8 mouse cellular contexts compared by ENCODE assay signal in genomic region chr5:147545731-147546241, GRCm38 (mm10).
DNase-seq lines count a peak whose midpoint lies in the region; ATAC-seq and TF ChIP-seq lines count a peak whose summit lies in the region.

No protein-coding gene starts in this region.

- no peak overlapping the region for H3K9ac ChIP-seq in heart, embryonic 16.5 days (ENCODE audit: low read length)
- H3K9ac ChIP-seq in liver, postnatal 0 days (replicated peaks), result no peak overlapping the region
- no peak overlapping the region for H3K9ac ChIP-seq in midbrain, embryonic 15.5 days

- peak; percentile 83 for TF ChIP-seq EP300 in liver, postnatal 0 days (IDR thresholded peaks at IDR 0.05; ENCODE audit: low read depth)

- no peaks in the 10 kb centered on the region for H3K4me1 ChIP-seq in heart, embryonic 16.5 days (ENCODE audit: control insufficient read depth, insufficient read depth, low read length)
- H3K4me1 ChIP-seq in heart, embryonic 10.5 days, result 0 out of 2 replicates have a peak, but pooled peaks cover 4% of the 10 kb centered on the region
- peaks cover 24% of the 10 kb centered on the region for H3K4me1 ChIP-seq in E14TG2a.4 (replicated peaks; ENCODE audit: low read depth, low read length)
- no peaks in the 10 kb centered on the region for H3K4me1 ChIP-seq in liver, postnatal 0 days (ENCODE audit: insufficient read depth)
- H3K4me1 ChIP-seq in midbrain, embryonic 15.5 days, result no peaks in the 10 kb centered on the region

- H3K36me3 ChIP-seq in heart, embryonic 16.5 days (ENCODE audit: control insufficient read depth, insufficient read depth), result peaks cover 39% of the 10 kb centered on the region
- H3K36me3 ChIP-seq in heart, embryonic 10.5 days, result peaks cover 66% of the 10 kb centered on the region
- peaks cover 85% of the 10 kb centered on the region for H3K36me3 ChIP-seq in E14TG2a.4 (ENCODE audit: insufficient read depth, low read length)
- peaks cover 78% of the 10 kb centered on the region for H3K36me3 ChIP-seq in liver, postnatal 0 days (replicated peaks; ENCODE audit: insufficient read depth, low read length)
- peaks cover 17% of the 10 kb centered on the region for H3K36me3 ChIP-seq in midbrain, embryonic 15.5 days (replicated peaks)

- DNase-seq in heart, embryonic 10.5 days (ENCODE audit: low spot score), result no peak
- peak; percentile 62 for DNase-seq in liver, postnatal 0 days
- peak; percentile 70 for DNase-seq in thymus, postnatal 0 days (ENCODE audit: low spot score)

- H3K4me3 ChIP-seq in heart, embryonic 16.5 days (ENCODE audit: low read length), result no peak overlapping the region
- H3K4me3 ChIP-seq in heart, embryonic 10.5 days, result no peak overlapping the region
- no peak overlapping the region for H3K4me3 ChIP-seq in E14TG2a.4 (replicated peaks; ENCODE audit: low read length)
- no peak overlapping the region for H3K4me3 ChIP-seq in liver, postnatal 0 days (ENCODE audit: low read depth, low read length)
- H3K4me3 ChIP-seq in midbrain, embryonic 15.5 days, result no peak overlapping the region

- peak; percentile 34 for TF ChIP-seq CTCF in E14TG2a.4 (conservative IDR thresholded peaks at IDR 0.05; ENCODE audit: low read length)
- TF ChIP-seq CTCF in liver, postnatal 0 days (IDR thresholded peaks at IDR 0.05; ENCODE audit: low read depth), result peak; percentile 72

- no peak overlapping the region for H3K27ac ChIP-seq in heart, embryonic 16.5 days (ENCODE audit: low read length)
- H3K27ac ChIP-seq in heart, embryonic 10.5 days, result no peak overlapping the region
- peak overlapping the region; percentile 75 for H3K27ac ChIP-seq in liver, postnatal 0 days (ENCODE audit: low read depth)
- no peak overlapping the region for H3K27ac ChIP-seq in midbrain, embryonic 15.5 days

- WGBS in heart, embryonic 16.5 days, result 74% methylated on average over 11 of the region's 11 CpGs
- WGBS in heart, embryonic 10.5 days, result 76% methylated on average over 11 of the region's 11 CpGs
- WGBS in liver, postnatal 0 days (ENCODE audit: insufficient replicate concordance), result 55% methylated on average over 11 of the region's 11 CpGs
- WGBS in midbrain, embryonic 15.5 days, result 72% methylated on average over 11 of the region's 11 CpGs

- no peaks in the 10 kb centered on the region for H3K9me3 ChIP-seq in heart, embryonic 16.5 days (replicated peaks; ENCODE audit: control insufficient read depth, low read length)
- H3K9me3 ChIP-seq in heart, embryonic 10.5 days, result no peaks in the 10 kb centered on the region
- H3K9me3 ChIP-seq in E14TG2a.4 (ENCODE audit: low read length), result no peaks in the 10 kb centered on the region
- no peaks in the 10 kb centered on the region for H3K9me3 ChIP-seq in liver, postnatal 0 days (ENCODE audit: low read length)
- H3K9me3 ChIP-seq in midbrain, embryonic 15.5 days, result no peaks in the 10 kb centered on the region

- H3K4me2 ChIP-seq in heart, embryonic 16.5 days (ENCODE audit: low read depth, low read length), result no peak overlapping the region
- H3K4me2 ChIP-seq in liver, postnatal 0 days (ENCODE audit: low read depth, low read length), result peak overlapping the region; percentile 29; the same call in 1 of the 2 replicates
- H3K4me2 ChIP-seq in midbrain, embryonic 15.5 days, result no peak overlapping the region

- peak; percentile 23; the same call in 1 of the 2 replicates for ATAC-seq in heart, embryonic 16.5 days (replicated peaks; ENCODE audit: extremely low read depth, insufficient read depth, low FRiP score)
- 0 out of 2 replicates have a peak, but pooled peaks have one; percentile 53 for ATAC-seq in erythroblast, adult 5-6 weeks (replicated peaks; ENCODE audit: low FRiP score, poor library complexity, severe bottlenecking)
- peak; percentile 95 for ATAC-seq in liver, postnatal 0 days
- ATAC-seq in erythroid progenitor cell, adult 5-6 weeks (replicated peaks; ENCODE audit: low FRiP score, poor library complexity, severe bottlenecking), result no peak
- no peak for ATAC-seq in midbrain, embryonic 15.5 days (replicated peaks)

- H3K27me3 ChIP-seq in heart, embryonic 16.5 days (ENCODE audit: control insufficient read depth, insufficient read depth, low read length), result no peaks in the 10 kb centered on the region
- no peaks in the 10 kb centered on the region for H3K27me3 ChIP-seq in heart, embryonic 10.5 days (ENCODE audit: insufficient read depth, poor library complexity, severe bottlenecking)
- no peaks in the 10 kb centered on the region for H3K27me3 ChIP-seq in E14TG2a.4 (ENCODE audit: insufficient read depth, low read length)
- no peaks in the 10 kb centered on the region for H3K27me3 ChIP-seq in liver, postnatal 0 days (ENCODE audit: insufficient read depth, low read length)
- H3K27me3 ChIP-seq in midbrain, embryonic 15.5 days (replicated peaks), result no peaks in the 10 kb centered on the region

Comparison
In these comparisons a context has a peak if more than half of its experiments do, and no peak if none do; other contexts are left out.
1. ATAC-seq: peak in heart, embryonic 16.5 days (single experiment), erythroblast, adult 5-6 weeks (single experiment) and liver, postnatal 0 days (single experiment); none in erythroid progenitor cell, adult 5-6 weeks (single experiment) and midbrain, embryonic 15.5 days (single experiment).